Mouse (Mus musculus) thymus, adult 2 months (tissue): ENCODE results near the gene Metap2.

Experiments used
- CTCF ChIP-seq: fragments of 200-500 bp; IDR thresholded peaks from 2 replicates; pipeline ENCODE4 v1.5.1; 2012; ENCODE audit warnings: mild to moderate bottlenecking, control low read depth, low read length, moderate library complexity, borderline replicate concordance; ENCODE audit not compliant: control insufficient read depth, poor library complexity, insufficient read depth; ENCODE audit errors: extremely low read depth
- POLR2A ChIP-seq: fragments of 200-500 bp; IDR thresholded peaks from 2 replicates; pipeline ENCODE4 v1.6.1; 2012; ENCODE audit warnings: mild to moderate bottlenecking, low read length, control low read depth, moderate library complexity; ENCODE audit not compliant: control insufficient read depth, poor library complexity, insufficient read depth; ENCODE audit errors: extremely low read depth

DNA sequence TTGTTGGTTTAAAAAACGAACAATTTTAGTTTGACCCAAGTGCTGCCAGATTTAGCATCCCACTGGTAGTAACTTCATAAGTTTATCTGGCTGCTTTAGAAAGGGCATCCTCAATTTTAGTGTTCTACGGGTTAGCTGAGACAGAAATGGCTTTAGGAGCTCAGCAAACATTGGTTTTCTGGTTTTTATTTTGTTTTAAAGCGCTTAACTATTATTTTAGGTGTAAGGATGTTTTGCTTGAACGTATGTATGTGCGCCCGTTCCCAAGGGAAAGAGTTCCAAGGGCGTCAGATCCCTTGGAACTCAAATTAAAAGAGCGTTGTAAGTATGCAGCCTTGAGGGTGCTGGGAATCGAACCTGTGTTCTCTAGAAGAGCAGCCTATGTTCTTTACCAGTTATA, 64.1 kb downstream of the Metap2 start:
- TF ChIP-seq CTCF, result no peak
- no peak for TF ChIP-seq POLR2A
